Mouse (Mus musculus): ENCODE results near the gene Lrpprc. TPM values are rescaled to one million over a fixed set of nuclear protein-coding genes. Genes with fewer than 3 reads are reported as not detected.

The Lrpprc gene
- total and polyA plus RNA-seq, 2 experiments from 2014 or later, result 39.1 to 47.3 TPM

DNA sequence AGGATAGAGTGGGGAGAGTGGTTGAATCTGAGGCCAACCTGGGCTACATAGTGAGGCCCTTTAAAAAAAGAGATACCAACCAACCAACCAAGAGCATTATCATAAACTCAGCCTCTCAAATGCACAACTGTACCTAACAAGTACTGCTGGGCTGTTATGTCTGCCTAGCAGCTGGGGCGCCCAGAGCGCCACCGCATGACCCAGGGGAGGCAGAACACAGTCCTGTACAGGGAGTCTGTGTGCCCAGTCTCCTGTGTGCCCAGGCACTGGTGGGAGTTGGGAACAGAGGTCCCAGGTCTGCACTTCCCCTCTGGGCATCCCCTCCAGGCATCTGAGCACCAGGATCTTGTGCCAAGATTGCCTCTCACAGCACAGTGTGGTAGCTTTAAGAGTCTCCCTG, 65.4 kb downstream of the Lrpprc start:
- Histone ChIP-seq H3K27me3 (ENCODE audit: insufficient read depth, low read length) (no peaks in the 10 kb centered on the region), H3K9me3 (ENCODE audit: low read length) (no peaks in the 10 kb centered on the region), H3K4me3 (ENCODE audit: low read length) (no peak overlapping the region), H3K4me2 (ENCODE audit: low read depth, low read length) (no peak overlapping the region), H3K4me1 (ENCODE audit: insufficient read depth, low read length) (no peaks in the 10 kb centered on the region), H3K36me3 (ENCODE audit: insufficient read depth, low read length) (peaks cover 22% of the 10 kb centered on the region), H3K27ac (no peak overlapping the region), H3K9ac (replicated peaks; ENCODE audit: low read length) (no peak overlapping the region)
- TF ChIP-seq CTCF (IDR thresholded peaks at IDR 0.05; ENCODE audit: low read depth), result no peak
- WGBS, result 95% methylated on average over 3 of the region's 3 CpGs
- DNase-seq (ENCODE audit: low spot score), result no peak
- ATAC-seq, result no peak

GRCm38 (mm10) chr17:84724028-84724427, 66.6 kb downstream of the Lrpprc start:
- H3K4me1 ChIP-seq (ENCODE audit: insufficient read depth, low read length), result no peaks in the 10 kb centered on the region
- H3K27me3 ChIP-seq (ENCODE audit: insufficient read depth, low read length), result no peaks in the 10 kb centered on the region
- no peak for ATAC-seq

DNA sequence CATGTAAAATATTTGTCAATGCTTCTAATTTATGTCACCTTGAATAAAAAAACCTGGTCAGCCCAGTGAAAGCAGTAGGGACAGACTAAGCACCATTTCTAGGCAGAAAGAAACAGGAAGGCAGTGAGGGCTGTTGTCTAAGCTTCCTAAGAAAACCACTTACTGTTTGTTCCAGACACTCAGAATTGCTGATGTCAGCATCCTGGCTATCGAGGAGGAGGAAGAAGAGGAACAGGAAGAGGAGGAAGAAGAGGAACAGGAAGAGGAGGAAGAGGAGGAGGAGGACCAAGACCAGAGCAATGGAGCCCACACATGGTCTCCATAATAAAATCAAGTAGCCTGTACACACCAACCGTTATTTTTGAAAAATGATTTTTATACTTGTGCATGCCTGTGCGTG, 71.5 kb downstream of the Lrpprc start:
- 80% methylated on average over 3 of the region's 3 CpGs for WGBS
- no peaks in the 10 kb centered on the region for H3K9me3 ChIP-seq (ENCODE audit: low read length)

More at GRCm38 (mm10) chr17:84724028-84724427, 66.6 kb downstream of the Lrpprc start:
- no peak overlapping the region for H3K4me3 ChIP-seq (ENCODE audit: low read length)
- H3K36me3 ChIP-seq (ENCODE audit: insufficient read depth, low read length), result peaks cover 21% of the 10 kb centered on the region
- no peak for DNase-seq (ENCODE audit: low spot score)
- no peak for TF ChIP-seq CTCF (IDR thresholded peaks at IDR 0.05; ENCODE audit: low read depth)
- 37% methylated on average over 9 of the region's 9 CpGs for WGBS
- H3K27ac ChIP-seq, result no peak overlapping the region
- H3K9ac ChIP-seq (replicated peaks; ENCODE audit: low read length), result no peak overlapping the region
- no peak overlapping the region for H3K4me2 ChIP-seq (ENCODE audit: low read depth, low read length)
- H3K9me3 ChIP-seq (ENCODE audit: low read length), result no peaks in the 10 kb centered on the region

GRCm38 (mm10) chr17:84717416-84717815, 73.2 kb downstream of the Lrpprc start:
- 94% methylated on average over 5 of the region's 5 CpGs for WGBS
- H3K9me3 ChIP-seq (ENCODE audit: low read length), result no peaks in the 10 kb centered on the region
- no peak overlapping the region for H3K27ac ChIP-seq
- no peak overlapping the region for H3K4me2 ChIP-seq (ENCODE audit: low read depth, low read length)
- no peak overlapping the region for H3K9ac ChIP-seq (replicated peaks; ENCODE audit: low read length)
- peaks cover 7% of the 10 kb centered on the region; the same call in 1 of the 2 replicates for H3K36me3 ChIP-seq (ENCODE audit: insufficient read depth, low read length)
- H3K27me3 ChIP-seq (ENCODE audit: insufficient read depth, low read length), result no peaks in the 10 kb centered on the region
- H3K4me3 ChIP-seq (ENCODE audit: low read length), result no peak overlapping the region
- ATAC-seq (no peak), DNase-seq (ENCODE audit: low spot score) (no peak)
- no peaks in the 10 kb centered on the region for H3K4me1 ChIP-seq (ENCODE audit: insufficient read depth, low read length)
- no peak for TF ChIP-seq CTCF (IDR thresholded peaks at IDR 0.05; ENCODE audit: low read depth)

More for the DNA sequence above, 71.5 kb downstream of the Lrpprc start:
- Histone ChIP-seq H3K4me1 (ENCODE audit: insufficient read depth, low read length) (no peaks in the 10 kb centered on the region), H3K36me3 (ENCODE audit: insufficient read depth, low read length) (peaks cover 8% of the 10 kb centered on the region; the same call in 1 of the 2 replicates), H3K4me3 (ENCODE audit: low read length) (no peak overlapping the region), H3K27ac (no peak overlapping the region), H3K27me3 (ENCODE audit: insufficient read depth, low read length) (no peaks in the 10 kb centered on the region), H3K4me2 (ENCODE audit: low read depth, low read length) (no peak overlapping the region), H3K9ac (replicated peaks; ENCODE audit: low read length) (no peak overlapping the region)
- ATAC-seq, result no peak
- TF ChIP-seq CTCF (IDR thresholded peaks at IDR 0.05; ENCODE audit: low read depth), result no peak
- DNase-seq (ENCODE audit: low spot score), result no peak

DNA sequence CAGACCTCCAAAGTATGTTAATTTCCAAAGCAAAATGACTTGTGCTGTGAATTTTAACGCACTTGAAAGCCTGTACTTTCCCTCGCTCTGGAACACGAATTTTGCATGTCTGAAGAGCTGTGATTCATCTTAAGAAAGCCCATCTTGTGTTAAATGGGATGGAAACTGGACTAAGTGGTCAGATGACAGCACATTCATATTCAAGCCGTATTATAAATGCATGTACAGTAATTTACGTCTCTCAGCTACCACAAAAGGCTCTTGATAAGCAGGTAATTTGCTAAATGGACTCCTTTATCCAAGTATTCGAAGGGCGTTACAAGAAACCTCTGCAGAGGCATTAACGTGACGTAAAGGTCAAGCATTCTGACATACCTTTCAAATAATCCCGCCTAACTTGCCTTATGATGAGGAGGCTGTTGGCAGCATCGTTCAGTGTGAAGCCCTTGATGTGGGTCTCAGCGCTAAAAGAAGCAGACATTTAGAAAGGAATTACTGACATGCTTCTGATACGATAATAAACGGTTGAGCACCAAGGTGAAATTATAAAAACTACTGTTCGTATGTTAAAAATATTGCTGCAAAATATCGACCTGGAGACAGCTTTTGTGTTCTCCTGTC, 74.2 kb downstream of the Lrpprc start:
- no peak overlapping the region for H3K4me3 ChIP-seq (ENCODE audit: low read length)
- H3K4me1 ChIP-seq (ENCODE audit: insufficient read depth, low read length), result no peaks in the 10 kb centered on the region
- WGBS, result 51% methylated on average over 16 of the region's 16 CpGs
- no peak for ATAC-seq
- H3K9ac ChIP-seq (replicated peaks; ENCODE audit: low read length), result no peak overlapping the region
- no peaks in the 10 kb centered on the region for H3K27me3 ChIP-seq (ENCODE audit: insufficient read depth, low read length)
- no peaks in the 10 kb centered on the region for H3K9me3 ChIP-seq (ENCODE audit: low read length)
- no peak overlapping the region for H3K27ac ChIP-seq
- no peak overlapping the region for H3K4me2 ChIP-seq (ENCODE audit: low read depth, low read length)
- H3K36me3 ChIP-seq (ENCODE audit: insufficient read depth, low read length), result peaks cover 3% of the 10 kb centered on the region; the same call in 1 of the 2 replicates
- no peak for TF ChIP-seq CTCF (IDR thresholded peaks at IDR 0.05; ENCODE audit: low read depth)
- no peak for DNase-seq (ENCODE audit: low spot score)

DNA sequence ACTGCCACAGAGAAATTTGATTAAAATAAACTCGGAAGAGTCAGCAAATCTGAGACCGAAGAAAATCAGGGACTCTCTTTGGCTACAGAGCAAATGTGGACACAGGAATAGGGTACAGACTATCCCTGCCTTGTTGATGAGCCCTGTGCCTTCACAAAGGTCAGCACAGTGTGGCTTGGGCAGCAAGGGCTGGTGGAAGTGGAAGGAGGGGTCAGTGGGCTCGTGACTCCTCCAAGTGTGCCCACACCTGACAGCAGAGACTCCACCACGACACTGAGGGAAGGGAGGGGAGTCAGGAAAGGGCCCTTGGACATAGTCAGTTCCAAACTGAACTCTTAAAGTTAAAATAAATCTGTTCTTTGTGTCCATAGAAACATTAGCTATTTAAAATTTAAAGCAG, 75.7 kb downstream of the Lrpprc start:
- no peaks in the 10 kb centered on the region for H3K4me1 ChIP-seq (ENCODE audit: insufficient read depth, low read length)
- TF ChIP-seq CTCF (IDR thresholded peaks at IDR 0.05; ENCODE audit: low read depth), result no peak
- no peak overlapping the region for H3K9ac ChIP-seq (replicated peaks; ENCODE audit: low read length)
- ATAC-seq, result no peak
- H3K27me3 ChIP-seq (ENCODE audit: insufficient read depth, low read length), result no peaks in the 10 kb centered on the region
- no peak overlapping the region for H3K27ac ChIP-seq
- 0 out of 2 replicates have a peak, but pooled peaks cover 3% of the 10 kb centered on the region for H3K36me3 ChIP-seq (ENCODE audit: insufficient read depth, low read length)
- no peaks in the 10 kb centered on the region for H3K9me3 ChIP-seq (ENCODE audit: low read length)
- H3K4me2 ChIP-seq (ENCODE audit: low read depth, low read length), result no peak overlapping the region
- WGBS, result 74% methylated on average over 4 of the region's 4 CpGs
- no peak overlapping the region for H3K4me3 ChIP-seq (ENCODE audit: low read length)
- DNase-seq (ENCODE audit: low spot score), result no peak

DNA sequence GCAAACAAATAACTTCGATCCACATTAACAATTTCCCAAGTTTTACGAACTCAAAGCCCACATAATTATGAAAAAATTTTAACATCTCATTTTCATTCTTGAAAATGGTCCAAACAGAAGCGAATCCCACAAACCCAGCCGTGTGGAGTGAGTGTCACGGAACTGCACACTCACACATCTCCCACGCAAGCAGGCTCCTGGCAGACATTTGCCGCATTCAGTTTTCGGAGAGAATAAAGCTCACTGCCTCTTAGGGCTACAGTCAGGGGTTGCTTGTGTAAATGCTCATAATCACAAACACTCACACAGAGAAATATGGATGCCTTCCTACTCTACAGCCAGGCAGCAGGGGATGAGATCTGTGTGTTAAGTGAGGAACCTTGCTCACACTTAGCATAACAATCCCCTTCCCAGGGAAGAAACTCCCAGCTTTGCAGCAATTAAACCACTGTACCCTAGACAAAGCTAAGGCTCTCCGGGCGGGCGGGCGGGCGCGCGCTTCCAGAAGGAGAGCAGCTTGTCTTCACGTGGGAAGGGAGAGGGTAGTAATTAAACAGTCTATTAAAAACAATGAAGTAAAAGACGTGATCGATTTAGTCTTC, 76.9 kb downstream of the Lrpprc start:
- H3K27me3 ChIP-seq (ENCODE audit: insufficient read depth, low read length), result no peaks in the 10 kb centered on the region
- TF ChIP-seq CTCF (IDR thresholded peaks at IDR 0.05; ENCODE audit: low read depth), result no peak
- no peak overlapping the region for H3K9ac ChIP-seq (replicated peaks; ENCODE audit: low read length)
- H3K4me1 ChIP-seq (ENCODE audit: insufficient read depth, low read length), result peaks cover 11% of the 10 kb centered on the region; the same call in 1 of the 2 replicates
- ATAC-seq (no peak), DNase-seq (ENCODE audit: low spot score) (no peak)
- H3K4me2 ChIP-seq (ENCODE audit: low read depth, low read length), result no peak overlapping the region
- 0 out of 2 replicates have a peak, but pooled peaks cover 3% of the 10 kb centered on the region for H3K36me3 ChIP-seq (ENCODE audit: insufficient read depth, low read length)
- no peak overlapping the region for H3K4me3 ChIP-seq (ENCODE audit: low read length)
- H3K27ac ChIP-seq, result no peak overlapping the region
- WGBS, result 50% methylated on average over 18 of the region's 18 CpGs
- no peaks in the 10 kb centered on the region for H3K9me3 ChIP-seq (ENCODE audit: low read length)
